Mouse (Mus musculus): ENCODE measurements around the gene Myh7. TPM values are rescaled to one million over a fixed set of nuclear protein-coding genes. Genes with fewer than 3 reads are reported as not detected.
"Not testable (repeated sequence)": the region's sequence is repeated elsewhere in the genome, so short reads cannot be mapped to it uniquely, and the experiment has no call there.

Gene Myh7
- polyA plus RNA-seq, 1 experiment from 2014 or later = 8.2 TPM

DNA sequence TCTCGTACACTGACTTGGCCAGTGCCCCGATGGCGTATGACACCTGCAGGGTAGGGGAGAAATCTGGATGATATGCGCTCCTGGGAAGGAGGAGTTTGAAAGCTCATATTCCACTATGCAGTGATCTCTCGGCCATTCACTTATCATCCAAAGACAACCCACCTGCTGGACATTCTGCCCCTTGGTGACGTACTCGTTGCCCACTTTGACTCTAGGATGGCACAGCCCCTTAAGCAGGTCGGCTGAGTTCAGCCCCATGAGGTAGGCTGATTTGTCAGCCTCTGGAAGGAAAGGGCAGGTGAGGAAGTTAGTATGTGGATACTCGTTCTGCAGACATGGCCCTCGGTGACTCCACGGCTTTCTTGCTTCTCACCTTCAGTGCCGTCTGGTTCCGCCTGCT is 5.5 kb downstream of the Myh7 start:
- Histone ChIP-seq H3K27ac (no peak overlapping the region), H3K9ac (no peak overlapping the region), H3K27me3 (0 out of 2 replicates have a peak, but pooled peaks cover 3% of the 10 kb centered on the region), H3K4me1 (replicated peaks) (0 out of 2 replicates have a peak, but pooled peaks cover under 1% of the 10 kb centered on the region), H3K4me3 (no peak overlapping the region), H3K9me3 (no peaks in the 10 kb centered on the region), H3K36me3 (no peaks in the 10 kb centered on the region), H3K4me2 (no peak overlapping the region)
- 93% methylated on average over 13 of the region's 13 CpGs for WGBS
- no peak for ATAC-seq (ENCODE audit: low FRiP score)

DNA sequence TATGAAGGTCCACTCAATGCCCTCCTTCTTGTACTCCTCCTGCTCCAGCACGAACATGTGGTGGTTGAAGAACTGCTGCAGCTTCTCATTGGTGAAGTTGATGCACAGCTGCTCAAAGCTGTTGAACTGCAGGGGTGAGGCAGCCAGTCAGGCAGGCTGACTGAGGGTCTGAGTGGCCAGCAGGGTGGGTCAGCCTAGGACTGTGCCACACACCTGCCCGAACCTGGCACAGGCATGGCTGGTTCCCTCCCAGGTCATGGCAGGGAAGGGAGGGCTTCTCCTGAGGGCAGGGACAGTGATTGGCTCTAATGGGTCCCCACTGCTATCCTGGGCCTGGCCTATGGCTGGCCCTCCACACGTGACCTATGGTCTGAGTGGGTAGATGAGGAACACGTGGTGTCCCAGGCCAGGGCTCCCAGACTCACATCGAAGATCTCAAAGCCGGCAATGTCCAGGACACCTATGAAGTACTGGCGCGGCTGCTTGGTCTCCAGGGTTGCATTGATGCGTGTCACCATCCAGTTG is 6.0 kb downstream of the Myh7 start:
- not testable (repeated sequence) for H3K36me3 ChIP-seq; H3K27me3 ChIP-seq; ATAC-seq (ENCODE audit: low FRiP score); H3K4me3 ChIP-seq; H3K9ac ChIP-seq; H3K27ac ChIP-seq; H3K9me3 ChIP-seq; H3K4me2 ChIP-seq; H3K4me1 ChIP-seq (replicated peaks)
- 92% methylated on average over 9 of the region's 9 CpGs for WGBS

DNA sequence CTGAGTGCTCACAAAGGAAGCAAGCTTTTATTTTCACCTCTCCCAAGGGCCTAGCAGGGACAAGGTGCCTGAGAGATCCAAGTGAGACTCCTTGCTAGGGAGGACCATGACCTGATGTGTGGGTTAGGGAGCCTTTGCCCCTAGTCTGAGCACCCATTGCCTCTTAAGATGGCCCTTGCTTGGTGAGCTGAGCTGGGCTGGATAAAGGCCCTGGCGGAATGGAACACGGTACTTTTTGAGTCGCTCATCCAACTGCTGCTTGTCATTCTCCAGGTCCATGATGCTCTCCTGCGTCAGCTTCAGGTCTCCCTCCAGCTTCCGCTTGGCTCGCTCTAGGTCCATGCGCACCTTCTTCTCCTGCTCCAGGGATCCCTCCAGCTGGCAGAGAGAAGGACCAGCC is 12.5 kb downstream of the Myh7 start:
- H3K27ac ChIP-seq = no peak overlapping the region
- ATAC-seq (ENCODE audit: low FRiP score) = no peak
- no peaks in the 10 kb centered on the region for H3K4me1 ChIP-seq (replicated peaks)
- H3K4me2 ChIP-seq = no peak overlapping the region
- no peaks in the 10 kb centered on the region for H3K36me3 ChIP-seq
- no peak overlapping the region for H3K9ac ChIP-seq
- no peak overlapping the region for H3K4me3 ChIP-seq
- H3K27me3 ChIP-seq = 0 out of 2 replicates have a peak, but pooled peaks cover 3% of the 10 kb centered on the region
- WGBS = 94% methylated on average over 7 of the region's 7 CpGs
- H3K9me3 ChIP-seq = no peaks in the 10 kb centered on the region

DNA sequence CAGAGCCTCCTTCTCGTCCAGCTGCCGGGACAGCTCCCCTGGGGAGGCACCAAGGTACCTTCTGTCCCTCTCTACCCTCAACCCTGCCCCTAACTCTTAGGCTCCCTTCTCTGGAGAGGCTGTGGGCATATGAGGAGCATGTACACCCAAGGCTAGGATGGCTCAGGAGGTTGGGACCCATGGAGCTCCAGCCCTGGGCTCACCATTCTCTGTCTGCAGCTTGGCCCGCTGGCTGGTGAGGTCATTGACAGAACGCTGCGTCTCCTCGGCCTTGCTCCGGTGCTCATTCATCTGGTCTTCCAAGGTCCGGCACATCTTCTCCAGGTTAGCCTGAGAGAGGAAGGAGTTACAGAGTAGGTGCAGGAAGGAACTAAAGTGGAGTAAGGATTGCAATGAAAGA is 15.8 kb downstream of the Myh7 start:
- WGBS = 93% methylated on average over 8 of the region's 8 CpGs
- Histone ChIP-seq H3K4me1 (replicated peaks) (peaks cover 11% of the 10 kb centered on the region), H3K9me3 (no peaks in the 10 kb centered on the region), H3K27me3 (0 out of 2 replicates have a peak, but pooled peaks cover 5% of the 10 kb centered on the region), H3K4me2 (no peak overlapping the region), H3K36me3 (no peaks in the 10 kb centered on the region), H3K9ac (no peak overlapping the region), H3K4me3 (no peak overlapping the region), H3K27ac (no peak overlapping the region)
- no peak for ATAC-seq (ENCODE audit: low FRiP score)

DNA sequence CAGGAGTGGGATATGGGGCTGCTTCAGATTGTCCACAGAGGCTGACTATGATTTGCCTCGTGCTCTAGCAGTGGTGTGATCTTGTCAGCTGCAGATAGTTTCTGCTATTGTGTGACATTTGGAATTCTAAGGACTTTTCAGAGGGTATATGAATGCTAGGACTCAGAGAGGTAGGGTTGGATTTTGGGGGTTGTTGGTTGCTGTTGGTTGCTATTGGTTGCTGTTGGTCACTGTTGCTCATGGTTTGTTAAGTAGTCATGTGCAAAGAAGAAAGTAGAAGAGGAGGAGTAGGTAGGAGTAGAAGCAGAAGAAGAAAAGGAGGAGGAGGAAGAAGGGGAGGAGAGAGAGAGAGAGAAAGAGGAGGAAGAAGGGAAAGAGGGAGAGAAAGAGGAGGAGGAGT is 17.8 kb downstream of the Myh7 start, which contains the start of gene Gm17428:
Gm17428 (plus strand) TSS at position 301 of the 400 bp plus-strand sequence.
- ATAC-seq (ENCODE audit: low FRiP score) = no peak
- Histone ChIP-seq H3K9ac (no peak within 1 kb of the TSS), H3K4me3 (no peak within 1 kb of the TSS), H3K4me2 (no peak within 1 kb of the TSS), H3K4me1 (replicated peaks) (peaks cover 17% of the 10 kb centered on the region), H3K27me3 (0 out of 2 replicates have a peak, but pooled peaks cover 5% of the 10 kb centered on the region), H3K9me3 (no peaks in the 10 kb centered on the region), H3K36me3 (no peaks in the 10 kb centered on the region), H3K27ac (no peak within 1 kb of the TSS)
- 65% methylated on average over 1 of the region's 1 CpGs for WGBS

DNA sequence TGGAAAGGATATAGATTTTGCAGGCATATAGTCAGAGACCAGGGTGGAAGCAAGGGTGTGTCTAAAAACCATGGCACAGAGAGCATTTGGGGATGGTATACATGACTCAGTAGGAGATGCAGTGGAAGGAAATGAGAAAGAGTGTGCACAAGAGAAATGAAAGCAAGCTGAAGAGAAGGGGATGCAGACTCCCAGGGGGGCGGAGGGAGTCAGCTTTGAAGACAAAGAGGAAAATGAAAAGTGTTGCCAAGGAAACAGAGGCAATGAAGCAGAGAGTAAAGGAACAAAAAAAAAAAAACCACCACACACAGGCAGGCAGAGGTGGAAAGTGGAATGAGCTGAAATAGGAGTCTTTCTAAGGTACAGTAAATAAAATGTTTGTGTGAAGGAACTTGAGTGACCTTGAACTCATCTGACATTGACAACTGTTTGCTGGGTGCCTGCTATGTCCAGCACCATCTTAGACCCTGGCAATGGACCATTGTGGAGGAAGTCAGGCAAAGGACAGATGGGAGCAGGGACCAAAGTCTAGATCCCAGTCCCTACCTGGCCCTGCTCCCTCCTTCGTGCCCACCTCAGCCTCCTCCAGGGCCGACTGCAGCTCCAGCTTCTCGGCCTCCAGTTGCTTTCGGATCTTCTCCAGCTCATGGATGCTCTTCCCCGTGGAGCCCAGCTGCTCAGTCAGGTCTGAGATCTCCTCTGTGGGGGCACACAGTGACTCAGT is 20.2 kb downstream of the Myh7 start:
- H3K9me3 ChIP-seq = no peaks in the 10 kb centered on the region
- peak; percentile 65 for ATAC-seq (ENCODE audit: low FRiP score)
- H3K27me3 ChIP-seq = 0 out of 2 replicates have a peak, but pooled peaks cover 5% of the 10 kb centered on the region
- WGBS = 68% methylated on average over 6 of the region's 6 CpGs
- no peaks in the 10 kb centered on the region for H3K36me3 ChIP-seq
- peak overlapping the region; percentile 89 for H3K27ac ChIP-seq
- H3K4me2 ChIP-seq = no peak overlapping the region
- peaks cover 17% of the 10 kb centered on the region for H3K4me1 ChIP-seq (replicated peaks)
- H3K9ac ChIP-seq = no peak overlapping the region
- no peak overlapping the region for H3K4me3 ChIP-seq

DNA sequence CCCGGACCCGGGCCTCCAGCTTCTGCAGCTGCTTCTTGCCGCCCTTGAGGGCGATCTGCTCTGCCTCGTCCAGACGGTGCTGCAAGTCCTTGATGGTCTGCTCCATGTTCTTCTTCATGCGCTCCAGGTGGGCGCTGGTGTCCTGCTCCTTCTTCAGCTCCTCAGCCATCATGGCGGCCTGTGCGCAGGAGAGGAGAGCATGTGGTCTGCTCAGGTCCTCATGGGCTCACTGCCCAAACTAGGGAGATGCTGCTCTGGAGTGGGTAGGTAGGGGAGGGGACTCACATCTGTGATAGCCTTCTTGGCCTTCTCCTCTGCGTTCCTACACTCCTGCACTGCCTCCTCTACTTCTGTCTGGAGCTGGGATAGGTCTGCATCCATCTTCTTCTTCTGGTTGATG is 21.6 kb downstream of the Myh7 start:
- H3K4me1 ChIP-seq (replicated peaks) = peaks cover 17% of the 10 kb centered on the region
- not testable (repeated sequence) for H3K27me3 ChIP-seq; H3K9me3 ChIP-seq; ATAC-seq (ENCODE audit: low FRiP score); H3K36me3 ChIP-seq; H3K4me3 ChIP-seq; H3K4me2 ChIP-seq; H3K9ac ChIP-seq
- peak overlapping the region; percentile 30; the same call in 1 of the 2 replicates for H3K27ac ChIP-seq
- WGBS = 94% methylated on average over 11 of the region's 11 CpGs

DNA sequence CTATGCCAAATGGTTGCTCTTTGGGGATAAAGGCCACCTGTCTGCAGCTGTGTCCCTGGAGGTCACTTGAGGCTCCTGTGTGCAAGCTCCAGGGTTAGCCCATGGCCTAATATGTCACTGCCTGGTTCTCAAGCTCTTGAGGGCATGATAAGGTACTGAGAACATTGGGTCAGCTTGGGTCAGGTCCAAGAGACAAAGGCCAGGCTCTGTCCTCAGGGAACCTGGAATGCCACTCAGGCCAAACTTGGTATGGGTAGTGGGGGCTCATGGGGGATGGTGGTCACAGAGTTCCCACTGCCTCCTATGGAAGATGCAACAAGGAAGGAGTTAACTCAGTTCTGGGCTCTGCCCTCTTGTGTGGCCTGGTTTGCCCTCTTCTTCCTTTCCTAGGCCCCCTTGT is 26.1 kb downstream of the Myh7 start:
- Histone ChIP-seq H3K4me3 (no peak overlapping the region), H3K36me3 (no peaks in the 10 kb centered on the region), H3K4me2 (no peak overlapping the region), H3K4me1 (replicated peaks) (peaks cover 3% of the 10 kb centered on the region), H3K27me3 (0 out of 2 replicates have a peak, but pooled peaks cover 10% of the 10 kb centered on the region), H3K9me3 (no peaks in the 10 kb centered on the region), H3K27ac (no peak overlapping the region), H3K9ac (no peak overlapping the region)
- no peak for ATAC-seq (ENCODE audit: low FRiP score)

DNA sequence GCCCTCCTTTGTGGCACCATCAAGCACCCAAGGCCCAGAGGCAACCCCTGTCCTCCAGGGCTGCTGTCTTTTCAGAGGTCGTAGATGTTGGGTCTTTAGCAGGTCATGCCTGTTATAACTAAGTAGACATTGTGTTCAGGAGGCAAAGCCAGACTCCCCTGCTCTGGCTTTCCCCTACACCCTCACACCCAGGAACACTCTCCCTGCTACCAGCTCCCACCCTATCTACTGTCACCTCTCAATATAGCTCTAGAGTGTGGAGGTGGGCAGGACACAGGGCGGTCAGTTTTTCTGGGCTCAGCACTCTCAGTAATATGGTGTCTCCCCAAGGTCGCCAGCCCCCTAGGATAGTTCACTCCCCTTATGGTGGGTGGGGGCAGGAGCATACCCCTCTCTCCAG is 26.6 kb downstream of the Myh7 start:
- no peak for ATAC-seq (ENCODE audit: low FRiP score)
- 90% methylated on average over 3 of the region's 3 CpGs for WGBS

DNA sequence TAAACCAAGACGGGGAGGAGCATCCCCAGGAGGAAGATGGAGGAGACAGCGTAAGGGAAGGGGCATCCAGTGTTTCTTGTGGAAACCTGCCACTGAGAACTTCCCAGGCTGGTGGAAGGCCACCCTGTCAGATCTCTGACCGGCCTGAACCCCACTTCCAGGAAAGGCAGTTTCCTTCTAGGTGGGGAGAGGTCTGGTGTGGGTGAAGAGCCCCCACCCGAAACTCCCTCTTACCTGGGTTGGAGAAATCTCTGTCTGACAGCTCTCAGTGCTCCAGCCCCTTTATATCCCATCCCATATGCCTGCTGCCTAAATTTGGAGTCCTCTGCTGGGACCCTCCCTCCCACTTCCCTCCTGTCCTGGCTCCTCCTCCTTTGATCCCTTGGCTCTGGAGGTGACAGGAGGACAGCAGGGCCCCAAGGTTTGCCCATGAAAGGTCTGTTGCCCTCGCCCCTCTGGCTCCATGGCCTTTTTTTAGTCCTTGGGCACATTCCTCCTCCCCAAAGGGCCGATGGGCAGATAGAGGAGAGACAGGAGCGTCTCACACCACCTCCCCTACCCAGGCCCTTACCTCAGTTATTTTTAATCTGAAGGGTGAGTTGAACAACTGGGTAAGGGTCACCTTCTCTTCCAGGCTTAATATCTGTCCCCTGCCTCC is 28.0 kb downstream of the Myh7 start, which contains the start of gene Myh6:
Myh6 (minus strand) TSS at position 608 of the 658 bp plus-strand sequence.
- no peak within 1 kb of the TSS for H3K27ac ChIP-seq

More for the DNA sequence above, 26.6 kb downstream of the Myh7 start:
- no peaks in the 10 kb centered on the region for H3K4me1 ChIP-seq (replicated peaks)
- no peak overlapping the region for H3K9ac ChIP-seq
- H3K4me2 ChIP-seq = no peak overlapping the region
- 0 out of 2 replicates have a peak, but pooled peaks cover 10% of the 10 kb centered on the region for H3K27me3 ChIP-seq
- no peaks in the 10 kb centered on the region for H3K9me3 ChIP-seq
- H3K36me3 ChIP-seq = no peaks in the 10 kb centered on the region
- H3K4me3 ChIP-seq = no peak overlapping the region
- H3K27ac ChIP-seq = no peak overlapping the region

DNA sequence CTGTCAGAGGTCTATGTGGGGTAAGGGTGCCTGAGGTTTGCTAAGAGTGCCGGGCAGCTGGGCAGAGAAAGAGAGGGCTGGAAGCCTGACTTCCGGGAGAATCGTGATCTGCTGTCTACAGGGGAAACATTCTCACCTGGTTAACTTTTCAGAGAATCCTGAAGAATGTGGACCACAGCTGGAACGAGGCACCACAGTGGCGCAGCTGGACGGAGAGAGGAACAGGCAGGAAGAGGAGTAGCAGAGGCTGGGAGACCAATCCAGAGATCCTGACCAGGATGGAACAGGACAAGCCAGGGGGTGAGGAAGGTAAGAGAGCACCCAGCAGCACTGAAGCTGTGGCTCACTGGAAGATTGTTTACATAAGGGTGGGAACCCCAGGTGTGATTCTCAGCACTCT is 28.8 kb downstream of the Myh7 start:
- Histone ChIP-seq H3K9ac (no peak overlapping the region), H3K4me3 (no peak overlapping the region), H3K27me3 (0 out of 2 replicates have a peak, but pooled peaks cover 10% of the 10 kb centered on the region), H3K4me2 (no peak overlapping the region), H3K4me1 (replicated peaks) (no peaks in the 10 kb centered on the region), H3K36me3 (no peaks in the 10 kb centered on the region), H3K27ac (no peak overlapping the region), H3K9me3 (no peaks in the 10 kb centered on the region)
- no peak for ATAC-seq (ENCODE audit: low FRiP score)
- WGBS = 83% methylated on average over 6 of the region's 6 CpGs

More for the DNA sequence above, 28.0 kb downstream of the Myh7 start, which contains the start of gene Myh6:
- Histone ChIP-seq H3K36me3 (no peaks in the 10 kb centered on the region), H3K9me3 (no peaks in the 10 kb centered on the region), H3K9ac (no peak within 1 kb of the TSS), H3K27me3 (0 out of 2 replicates have a peak, but pooled peaks cover 10% of the 10 kb centered on the region), H3K4me3 (no peak within 1 kb of the TSS), H3K4me2 (no peak within 1 kb of the TSS), H3K4me1 (replicated peaks) (no peaks in the 10 kb centered on the region)
- WGBS = 87% methylated on average over 7 of the region's 7 CpGs
- no peak for ATAC-seq (ENCODE audit: low FRiP score)

DNA sequence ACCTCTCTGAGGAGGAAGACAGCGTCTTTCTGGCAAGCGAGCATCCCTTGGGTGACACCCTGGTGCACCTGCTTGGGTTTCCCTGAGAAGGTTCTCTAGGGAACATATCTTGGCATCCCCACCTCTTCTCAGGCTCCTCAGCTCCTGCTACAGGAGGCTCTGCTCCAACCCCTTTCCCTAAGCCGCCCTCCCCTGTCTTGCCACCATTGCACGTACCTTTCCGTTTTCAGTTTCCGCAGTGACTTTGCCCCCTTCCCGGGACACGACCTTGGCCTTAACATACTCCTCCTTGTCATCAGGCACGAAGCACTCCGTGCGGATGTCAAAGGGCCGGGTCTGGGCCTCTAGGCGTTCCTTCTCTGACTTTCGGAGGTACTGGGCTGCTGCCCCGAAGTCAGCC is 29.4 kb downstream of the Myh7 start:
- no peak for ATAC-seq (ENCODE audit: low FRiP score)
- Histone ChIP-seq H3K4me1 (replicated peaks) (no peaks in the 10 kb centered on the region), H3K4me2 (no peak overlapping the region), H3K27ac (no peak overlapping the region), H3K36me3 (no peaks in the 10 kb centered on the region), H3K4me3 (no peak overlapping the region), H3K9me3 (no peaks in the 10 kb centered on the region), H3K27me3 (0 out of 2 replicates have a peak, but pooled peaks cover 10% of the 10 kb centered on the region), H3K9ac (no peak overlapping the region)
- 80% methylated on average over 15 of the region's 15 CpGs for WGBS

All from hindbrain, embryonic 13.5 days (tissue).